Mouse (Mus musculus): ENCODE measurements around the gene Mical1.

- TF ChIP-seq POLR2A (IDR thresholded peaks at IDR 0.05; ENCODE audit: borderline replicate concordance, low read depth, low read length) = no peak
- no peak for TF ChIP-seq CTCF (IDR thresholded peaks at IDR 0.05; ENCODE audit: low read depth, low read length)
Measured at GRCm38 (mm10) chr10:41474981-41475391, 1.1 kb upstream of the Mical1 start.

All from bone marrow macrophage, adult 2 months (primary cell).